Comparison of ENCODE assay signal across 8 mouse cellular contexts in genomic region chr5:29735557-29736061, GRCm38 (mm10). TPM values are rescaled to one million over a fixed set of nuclear protein-coding genes. Genes with fewer than 3 reads are reported as not detected.
A peak's percentile ranks its signal among the peaks of the same experiment; 100 is the strongest.
DNase-seq lines count a peak whose midpoint lies in the region; ATAC-seq and TF ChIP-seq lines count a peak whose summit lies in the region.

Gene Dnajb6 (plus strand): TSS chr5:29735688.
Gene Gm5129 (minus strand): TSS chr5:29735936.

- TF ChIP-seq POLR2A in lung, adult 2 months (IDR thresholded peaks at IDR 0.05; ENCODE audit: borderline replicate concordance, extremely low read depth, low read depth, low read length): peak; percentile 93

- peak; percentile 96 for DNase-seq in ES-CJ7 (ENCODE audit: low read depth, low spot score)
- DNase-seq in cerebellum, adult 11 months: peak; percentile 94
- DNase-seq in heart, postnatal 25 days (ENCODE audit: low spot score): peak; percentile 93
- DNase-seq in layer of hippocampus, adult 18-20 months (ENCODE audit: low spot score in 2 of 2): peak; percentile 99
- peak; percentile 100 for DNase-seq in lung, adult 2 months
- peak; percentile 94 for DNase-seq in thymus, adult 18-20 months

- no peaks in the 10 kb centered on the region for H3K9me3 ChIP-seq in forebrain, embryonic 15.5 days

- peak within 1 kb of the TSS; percentile 90 for H3K9ac ChIP-seq in forebrain, embryonic 15.5 days (replicated peaks)

- ATAC-seq in forebrain, embryonic 15.5 days (replicated peaks): peak; percentile 98
- peak; percentile 80 for ATAC-seq in neutrophil, adult 5-6 weeks (ENCODE audit: extremely low read depth, insufficient number of reproducible peaks, low FRiP score, poor library complexity, severe bottlenecking)

- peak within 1 kb of the TSS; percentile 94 for H3K27ac ChIP-seq in forebrain, embryonic 15.5 days (replicated peaks)

- H3K36me3 ChIP-seq in forebrain, embryonic 15.5 days: no peaks in the 10 kb centered on the region

- TF ChIP-seq CTCF in lung, adult 2 months (IDR thresholded peaks at IDR 0.05; ENCODE audit: insufficient read depth, low read length): no peak

- intact Hi-C loops in heart, postnatal 25 days (cut with DNase I): no loop called here

- H3K4me3 ChIP-seq in forebrain, embryonic 15.5 days: peak within 1 kb of the TSS; percentile 95
- H3K4me3 ChIP-seq in lung, adult 2 months (replicated peaks; ENCODE audit: extremely low read depth, low read depth, low read length): peak within 1 kb of the TSS; percentile 95

- under 1% methylated on average over 46 of the region's 46 CpGs for WGBS in forebrain, embryonic 15.5 days
- WGBS in lung, adult 2 months: under 1% methylated on average over 46 of the region's 46 CpGs

- H3K27me3 ChIP-seq in forebrain, embryonic 15.5 days: no peaks in the 10 kb centered on the region

- H3K4me2 ChIP-seq in forebrain, embryonic 15.5 days (replicated peaks): peak within 1 kb of the TSS; percentile 78

- peaks cover 43% of the 10 kb centered on the region for H3K4me1 ChIP-seq in forebrain, embryonic 15.5 days
- H3K4me1 ChIP-seq in lung, adult 2 months (ENCODE audit: control insufficient read depth, insufficient read depth, low read length): peaks cover 9% of the 10 kb centered on the region

RNA-seq across cellular contexts. Expression of gene Dnajb6, which starts in this region (rescaled TPM):
- polyA plus RNA-seq in forebrain, embryonic 15.5 days (2015; fragmentation: Nextera tagmentation; extraction: Ambion mirVana): 323 and 340 TPM in 2 replicates
- 10 to 100 TPM; 64.7 to 68.7 TPM for total RNA-seq in heart, postnatal 25 days (2021)
- total RNA-seq in layer of hippocampus, adult 18-20 months (2021): 100 to 1,000 TPM; 164 to 167 TPM
- polyA plus RNA-seq in lung, adult 2 months (2012; rRNA removed): 29.4 and 58.0 TPM in 2 replicates
- total RNA-seq in neutrophil, adult 5-6 weeks (2017): 216 and 234 TPM in 2 replicates

RNA-seq across cellular contexts. Expression of gene Gm5129, which starts in this region (rescaled TPM):
- not detected in 2 replicates for polyA plus RNA-seq in forebrain, embryonic 15.5 days (2015; fragmentation: Nextera tagmentation; extraction: Ambion mirVana)
- total RNA-seq in heart, postnatal 25 days (2021): not detected
- not detected for total RNA-seq in layer of hippocampus, adult 18-20 months (2021)
- polyA plus RNA-seq in lung, adult 2 months (2012; rRNA removed): not detected in 2 replicates
- total RNA-seq in neutrophil, adult 5-6 weeks (2017): 12.2 and 37.4 TPM in 2 replicates

Comparison
In these comparisons a context has a peak if more than half of its experiments do, and no peak if none do; other contexts are left out.
1. Peak in every context shown above with its lines: DNase-seq, ATAC-seq, H3K4me3 ChIP-seq and H3K27ac ChIP-seq.